17 mouse cellular contexts compared by ENCODE assay signal in genomic region chr11:41159927-41160326, GRCm38 (mm10).
DNase-seq lines count a peak whose midpoint lies in the region; ATAC-seq and TF ChIP-seq lines count a peak whose summit lies in the region.
"Had no signal": no experiment of that assay in that cellular context is flagged by ENCODE, and none has a peak within 500 bp of the region (broad histone marks: within the 10 kb centered on the region; RNA-seq: fewer than 3 reads in every experiment).

No protein-coding gene starts in this region.

- ATAC-seq in forebrain, embryonic 15.5 days (replicated peaks), result peak; percentile 57; the same call in 1 of the 2 replicates
- no peak for ATAC-seq in forebrain, postnatal 0 days
- ATAC-seq: lung, postnatal 0 days had no signal

- H3K4me3 ChIP-seq in forebrain, embryonic 15.5 days, result no peak overlapping the region
- H3K4me3 ChIP-seq in forebrain, postnatal 0 days (ENCODE audit: low read depth, low read length), result no peak overlapping the region
- H3K4me3 ChIP-seq: heart, embryonic 15.5 days; limb, embryonic 13.5 days had no signal

- H3K27me3 ChIP-seq in forebrain, embryonic 15.5 days, result no peaks in the 10 kb centered on the region
- no peaks in the 10 kb centered on the region for H3K27me3 ChIP-seq in forebrain, postnatal 0 days (ENCODE audit: insufficient read depth, low read length)
- H3K27me3 ChIP-seq: heart, embryonic 15.5 days; limb, embryonic 13.5 days had no signal

- H3K4me2 ChIP-seq in forebrain, embryonic 15.5 days (replicated peaks), result no peak overlapping the region
- H3K4me2 ChIP-seq in forebrain, postnatal 0 days (ENCODE audit: low read depth), result no peak overlapping the region
- H3K4me2 ChIP-seq: heart, embryonic 15.5 days; limb, embryonic 13.5 days had no signal

- 45% methylated on average over 1 of the region's 1 CpGs for WGBS in forebrain, embryonic 15.5 days
- 50% methylated on average over 1 of the region's 1 CpGs for WGBS in forebrain, postnatal 0 days

- no peak overlapping the region for H3K27ac ChIP-seq in forebrain, embryonic 15.5 days (replicated peaks)
- no peak overlapping the region for H3K27ac ChIP-seq in forebrain, postnatal 0 days (ENCODE audit: low read depth, low read length)
- H3K27ac ChIP-seq: heart, embryonic 15.5 days; limb, embryonic 13.5 days; liver, embryonic 14.5 days had no signal

- intact Hi-C loops in heart, postnatal 10 days (cut with DNase I), result no loop called here

- DNase-seq in forebrain, postnatal 0 days, result no peak
- peak; percentile 2 for DNase-seq in retina, postnatal 1 day
- DNase-seq in retina, embryonic 14.5 days (ENCODE audit: low spot score), result no peak
- DNase-seq in cerebellum, postnatal 25 days, result peak; percentile 17 to 58
- no peak for DNase-seq in right cerebral cortex, postnatal 10 days (ENCODE audit: low spot score in 2 of 2)
- DNase-seq in heart, postnatal 10 days, result no peak
- DNase-seq: adrenal gland, postnatal 36 days; gastrocnemius, postnatal 10 days; heart, adult 18-20 months; kidney, adult 18-20 months; kidney, postnatal 14 days; thymus, postnatal 36 days had no signal

- H3K4me1 ChIP-seq in forebrain, embryonic 15.5 days, result peaks cover 14% of the 10 kb centered on the region
- peaks cover 4% of the 10 kb centered on the region; the same call in 1 of the 2 replicates for H3K4me1 ChIP-seq in forebrain, postnatal 0 days (ENCODE audit: insufficient read depth)
- H3K4me1 ChIP-seq: heart, embryonic 15.5 days; limb, embryonic 13.5 days had no signal

- TF ChIP-seq CTCF in forebrain, postnatal 0 days (IDR thresholded peaks at IDR 0.05; ENCODE audit: low read depth), result no peak

- no peaks in the 10 kb centered on the region for H3K36me3 ChIP-seq in forebrain, embryonic 15.5 days
- H3K36me3 ChIP-seq in forebrain, postnatal 0 days (ENCODE audit: insufficient read depth), result no peaks in the 10 kb centered on the region
- H3K36me3 ChIP-seq: heart, embryonic 15.5 days; limb, embryonic 13.5 days had no signal

- no peaks in the 10 kb centered on the region for H3K9me3 ChIP-seq in forebrain, embryonic 15.5 days
- no peaks in the 10 kb centered on the region for H3K9me3 ChIP-seq in forebrain, postnatal 0 days (ENCODE audit: low read length)
- H3K9me3 ChIP-seq: heart, embryonic 15.5 days; limb, embryonic 13.5 days had no signal

- no peak overlapping the region for H3K9ac ChIP-seq in forebrain, embryonic 15.5 days (replicated peaks)
- H3K9ac ChIP-seq in forebrain, postnatal 0 days, result no peak overlapping the region
- H3K9ac ChIP-seq: heart, embryonic 15.5 days; limb, embryonic 13.5 days; liver, embryonic 14.5 days had no signal

Comparison
In these comparisons a context has a peak if more than half of its experiments do, and no peak if none do; other contexts are left out.
1. DNase-seq: peak in retina, postnatal 1 day (single experiment) and cerebellum, postnatal 25 days (2 of 2); none in forebrain, postnatal 0 days (single experiment), retina, embryonic 14.5 days (single experiment), right cerebral cortex, postnatal 10 days (0 of 2) and heart, postnatal 10 days (0 of 2).